Mouse (Mus musculus) MEL (cell line): Measurements from ENCODE around the gene Arhgdib. TPM values are rescaled to one million over a fixed set of nuclear protein-coding genes. Genes with fewer than 3 reads are reported as not detected.

Experiments
- DNase-seq: peaks from one replicate; pipeline ENCODE4 v3.0.0; 2011; ENCODE audit warnings: low read depth, low spot score
- H3K27ac ChIP-seq: 2 replicates; pipeline ENCODE4 v1.5.1; 2012; ENCODE audit warnings: low read depth, mild to moderate bottlenecking, control low read depth, low read length, moderate library complexity; ENCODE audit not compliant: control insufficient read depth
- H3K27me3 ChIP-seq, 2 experiments: fragments of 150-350 bp in 1 of 2; sonication (generic) in 1 of 2; 2 replicates each; pipeline ENCODE4 v1.6.1; 2012; ENCODE audit warnings: low read length in 2 of 2, mild to moderate bottlenecking in 2 of 2, improper control_type of control experiment in 1 of 2, moderate library complexity in 1 of 2; ENCODE audit not compliant: insufficient read depth in 2 of 2, control insufficient read depth in 1 of 2
- H3K36me3 ChIP-seq, 2 experiments: 2 replicates each; pipeline ENCODE4 v1.6.1; 2012 to 2014; ENCODE audit warnings: low read length in 2 of 2, improper control_type of control experiment in 1 of 2, inconsistent platforms in 1 of 2, mild to moderate bottlenecking in 1 of 2; ENCODE audit not compliant: insufficient read depth in 2 of 2, control insufficient read depth in 1 of 2
- H3K4me1 ChIP-seq, 2 experiments: fragments of 150-350 bp in 1 of 2; sonication (generic) in 1 of 2; 2 replicates each; pipeline ENCODE4 v1.6.1; 2012; ENCODE audit warnings: low read length in 2 of 2, improper control_type of control experiment in 1 of 2, mild to moderate bottlenecking in 1 of 2; ENCODE audit not compliant: insufficient read depth in 2 of 2, control insufficient read depth in 1 of 2
- H3K4me3 ChIP-seq, 2 experiments: fragments of 150-350 bp in 1 of 2; sonication (generic) in 1 of 2; 2 replicates each; pipeline ENCODE4 v1.5.1; 2012; ENCODE audit warnings: low read depth in 2 of 2, low read length in 2 of 2, mild to moderate bottlenecking in 2 of 2, moderate library complexity in 2 of 2, control low read depth in 1 of 2, improper control_type of control experiment in 1 of 2; ENCODE audit not compliant: control insufficient read depth in 1 of 2, insufficient read depth in 1 of 2
- H3K79me2 ChIP-seq: 2 replicates; pipeline ENCODE4 v1.6.1; 2012; ENCODE audit warnings: mild to moderate bottlenecking, low read length, moderate library complexity; ENCODE audit not compliant: control insufficient read depth, poor library complexity, insufficient read depth
- H3K9ac ChIP-seq: 2 replicates; pipeline ENCODE4 v1.6.1; 2012; ENCODE audit warnings: low read depth, mild to moderate bottlenecking, control low read depth, low read length, moderate library complexity; ENCODE audit not compliant: control insufficient read depth, poor library complexity, severe bottlenecking
- H3K9me3 ChIP-seq: fragments of 150-350 bp; sonication (generic); replicated peaks from 2 replicates; pipeline ENCODE4 v1.6.1; 2012; ENCODE audit warnings: mild to moderate bottlenecking, low read length, improper control_type of control experiment, moderate library complexity; ENCODE audit not compliant: insufficient read depth
- BHLHE40 ChIP-seq: IDR thresholded peaks from 2 replicates; pipeline ENCODE4 v1.6.1; 2012; ENCODE audit warnings: low read depth, mild to moderate bottlenecking, inconsistent platforms, low read length, improper control_type of control experiment, borderline replicate concordance
- CHD1 ChIP-seq: IDR thresholded peaks from 2 replicates; pipeline ENCODE4 v1.6.1; 2012; ENCODE audit warnings: low read depth, mild to moderate bottlenecking, inconsistent platforms, low read length, improper control_type of control experiment
- E2F4 ChIP-seq: IDR thresholded peaks from 2 replicates; pipeline ENCODE4 v1.6.1; 2011; ENCODE audit warnings: low read depth, low read length, improper control_type of control experiment, borderline replicate concordance
- ELF1 ChIP-seq: IDR thresholded peaks from 2 replicates; pipeline ENCODE4 v1.6.1; 2014; ENCODE audit warnings: low read depth, mild to moderate bottlenecking, inconsistent platforms, low read length, improper control_type of control experiment, moderate library complexity
- EP300 ChIP-seq, 2 experiments: IDR thresholded peaks; 2 replicates each; pipeline ENCODE4 v1.6.1; 2011; ENCODE audit warnings: improper control_type of control experiment in 2 of 2, low read length in 2 of 2, low read depth in 1 of 2, mild to moderate bottlenecking in 1 of 2
- ETS1 ChIP-seq: IDR thresholded peaks from 2 replicates; pipeline ENCODE4 v1.6.1; 2012; ENCODE audit warnings: low read depth, mild to moderate bottlenecking, inconsistent platforms, low read length, improper control_type of control experiment, moderate library complexity
- GATA1 ChIP-seq: IDR thresholded peaks from 2 replicates; pipeline ENCODE4 v1.6.1; 2011; ENCODE audit warnings: low read depth, low read length, improper control_type of control experiment
- JUND ChIP-seq: IDR thresholded peaks from 2 replicates; pipeline ENCODE4 v1.6.1; 2011; ENCODE audit warnings: low read depth, mild to moderate bottlenecking, improper control_type of control experiment, low read length
- KAT2A ChIP-seq: conservative IDR thresholded peaks from 2 replicates; pipeline ENCODE4 v1.6.1; 2012; ENCODE audit warnings: low read depth, low read length, improper control_type of control experiment, inconsistent platforms
- MAFK ChIP-seq: IDR thresholded peaks from 2 replicates; pipeline ENCODE4 v1.6.1; 2011; ENCODE audit warnings: low read depth, mild to moderate bottlenecking, low read length, improper control_type of control experiment, borderline replicate concordance
- MAX ChIP-seq: IDR thresholded peaks from 2 replicates; pipeline ENCODE4 v1.6.1; 2011; ENCODE audit warnings: low read length, improper control_type of control experiment
- MAZ ChIP-seq: IDR thresholded peaks from 2 replicates; pipeline ENCODE4 v1.6.1; 2012; ENCODE audit warnings: low read depth, mild to moderate bottlenecking, inconsistent platforms, low read length, improper control_type of control experiment
- MYC ChIP-seq: IDR thresholded peaks from 2 replicates; pipeline ENCODE4 v1.6.1; 2011; ENCODE audit warnings: low read depth, mild to moderate bottlenecking, low read length, improper control_type of control experiment, moderate library complexity
- NELFE ChIP-seq: IDR thresholded peaks from 2 replicates; pipeline ENCODE4 v1.6.1; 2011; ENCODE audit warnings: low read depth, low read length, improper control_type of control experiment
- NRF1 ChIP-seq: IDR thresholded peaks from 2 replicates; pipeline ENCODE4 v1.6.1; 2014; ENCODE audit warnings: low read depth, mild to moderate bottlenecking, inconsistent platforms, low read length, improper control_type of control experiment, moderate library complexity; ENCODE audit not compliant: poor library complexity, insufficient read depth, severe bottlenecking
- POLR2AphosphoS5 ChIP-seq: IDR thresholded peaks from 2 replicates; pipeline ENCODE4 v1.6.1; 2012; ENCODE audit warnings: low read depth, borderline replicate concordance, mild to moderate bottlenecking, inconsistent platforms, low read length, moderate library complexity, mixed read lengths
- RCOR1 ChIP-seq: IDR thresholded peaks from 2 replicates; pipeline ENCODE4 v1.6.1; 2012; ENCODE audit warnings: low read depth, mild to moderate bottlenecking, inconsistent platforms, low read length, improper control_type of control experiment
- SIN3A ChIP-seq: IDR thresholded peaks from 2 replicates; pipeline ENCODE4 v1.6.1; 2012; ENCODE audit warnings: low read length, improper control_type of control experiment, inconsistent platforms
- SMC3 ChIP-seq: IDR thresholded peaks from 2 replicates; pipeline ENCODE4 v1.6.1; 2011; ENCODE audit warnings: low read depth, low read length, improper control_type of control experiment
- TBP ChIP-seq: IDR thresholded peaks from 2 replicates; pipeline ENCODE4 v1.8.0; 2011; ENCODE audit warnings: low read depth, low read length, improper control_type of control experiment
- TCF12 ChIP-seq: IDR thresholded peaks from 2 replicates; pipeline ENCODE4 v1.6.1; 2014; ENCODE audit warnings: low read depth, mild to moderate bottlenecking, inconsistent platforms, low read length, improper control_type of control experiment, moderate library complexity
- UBTF ChIP-seq: IDR thresholded peaks from 2 replicates; pipeline ENCODE4 v1.6.1; 2012; ENCODE audit warnings: low read depth, mild to moderate bottlenecking, inconsistent platforms, low read length, improper control_type of control experiment, moderate library complexity, borderline replicate concordance; ENCODE audit not compliant: insufficient read depth
- USF2 ChIP-seq, 2 experiments: IDR thresholded peaks; 2 replicates each; pipeline ENCODE4 v1.6.1; 2011 to 2012; ENCODE audit warnings: improper control_type of control experiment in 2 of 2, low read length in 2 of 2, borderline replicate concordance in 1 of 2, inconsistent platforms in 1 of 2, low read depth in 1 of 2, mild to moderate bottlenecking in 1 of 2; ENCODE audit not compliant: insufficient read depth in 1 of 2
- polyA plus RNA-seq, 2 experiments: library from polyadenylated mRNA; stranded (reverse) in 1 of 2; unstranded in 1 of 2; fragments of >175 nt in 1 of 2; fragments of >200 nt in 1 of 2; gene quantifications; 2 replicates each; pipeline versions ENCODE4 v1.2.1 to v1.2.4; 2012; ENCODE audit warnings: low replicate concordance in 2 of 2, low read depth in 1 of 2; ENCODE audit not compliant: insufficient read length in 2 of 2, insufficient read depth in 1 of 2, missing spikeins in 1 of 2
- total RNA-seq: library from RNA; depleted of rRNA; stranded (reverse); fragments of 300-350 nt; gene quantifications from 2 replicates; pipeline ENCODE4 v1.2.3, GENCODE M21; 2012

Arhgdib gene
- total and polyA plus RNA-seq, 3 experiments, result 102 to 408 (median 346) TPM

- no peak for TF ChIP-seq EP300 (IDR thresholded peaks at IDR 0.05; ENCODE audit: low read depth in 1 of 2, low read length in 2 of 2)
- no peak for TF ChIP-seq CHD1
Measured at GRCm38 (mm10) chr6:136950171-136950570, 8.5 kb upstream of the Arhgdib start (continued).

GRCm38 (mm10) chr6:136947716-136948115, 6.0 kb upstream of the Arhgdib start:
- no peaks in the 10 kb centered on the region for H3K27me3 ChIP-seq
- H3K27ac ChIP-seq, result no peak overlapping the region
- peaks cover 6 to 15% of the 10 kb centered on the region in 2 experiments; a peak in 3 of 4 replicates for H3K4me1 ChIP-seq
- TF ChIP-seq RCOR1 (no peak), JUND (no peak), NRF1 (no peak), E2F4 (no peak), CHD1 (no peak), USF2 (IDR thresholded peaks at IDR 0.05; ENCODE audit: borderline replicate concordance in 1 of 2, insufficient read depth in 1 of 2, low read depth in 1 of 2, low read length in 2 of 2) (no peak), NELFE (no peak), MAX (no peak), KAT2A (no peak), MAZ (no peak), BHLHE40 (no peak), POLR2AphosphoS5 (no peak), SMC3 (no peak), SIN3A (no peak), TBP (no peak), EP300 (IDR thresholded peaks at IDR 0.05; ENCODE audit: low read depth in 1 of 2, low read length in 2 of 2) (no peak), TCF12 (no peak), MAFK (no peak)
- H3K79me2 ChIP-seq, result no peaks in the 10 kb centered on the region
- no peak overlapping the region for H3K9ac ChIP-seq
- peaks cover 0 to 17% of the 10 kb centered on the region in 2 experiments; a peak in 2 of 4 replicates for H3K36me3 ChIP-seq
- H3K9me3 ChIP-seq, result no peaks in the 10 kb centered on the region
- no peak for DNase-seq
- H3K4me3 ChIP-seq, result no peak overlapping the region

- Histone ChIP-seq H3K4me3 (no peak overlapping the region), H3K4me1 (peaks cover 9 to 20% of the 10 kb centered on the region in 2 experiments; a peak in 3 of 4 replicates), H3K36me3 (peaks cover 0 to 22% of the 10 kb centered on the region in 2 experiments; a peak in 2 of 4 replicates), H3K79me2 (no peaks in the 10 kb centered on the region), H3K27me3 (no peaks in the 10 kb centered on the region), H3K9ac (no peak overlapping the region), H3K27ac (no peak overlapping the region), H3K9me3 (no peaks in the 10 kb centered on the region)
- TF ChIP-seq TBP (no peak), ELF1 (no peak), CHD1 (no peak), NRF1 (no peak), BHLHE40 (no peak), MYC (no peak), UBTF (no peak), ETS1 (no peak), GATA1 (no peak)
- DNase-seq, result no peak
Measured at GRCm38 (mm10) chr6:136946943-136947342, 5.2 kb upstream of the Arhgdib start.
